Mouse (Mus musculus) adrenal gland, adult 18-20 months (tissue): ENCODE measurements at regions not wholly inside any gene's neighbourhood (a gene's known extent, or its start where the extent isn't known, plus 50 kb on each side); places are given as distances from the start of the nearest gene placed in this dataset.

Source experiments
- DNase-seq, 2 experiments: peaks; one replicate each; pipeline ENCODE4 v3.0.0; 2021 to 2022; ENCODE audit warnings: low spot score in 2 of 2

DNA sequence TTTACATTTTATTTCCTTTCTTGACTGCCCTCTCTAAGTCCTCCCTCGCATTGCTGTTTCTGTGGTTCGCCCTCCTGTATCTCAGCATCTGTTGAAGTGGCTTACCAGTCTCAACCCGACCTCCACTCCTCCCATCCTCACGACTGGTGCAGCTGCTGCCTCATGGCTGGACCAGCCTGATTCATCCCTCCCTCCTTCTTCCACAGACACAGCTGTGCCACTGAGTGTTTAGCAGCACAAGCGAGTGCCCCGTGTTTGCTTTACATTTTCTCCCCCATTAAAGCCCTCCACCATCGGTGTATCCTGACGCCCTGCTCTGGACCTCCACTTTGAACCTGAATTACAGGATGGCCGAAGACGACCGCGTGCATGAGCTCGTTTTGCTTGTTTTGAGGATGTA, 80.0 kb upstream of the Rbms3 start:
- no peak for DNase-seq

DNA sequence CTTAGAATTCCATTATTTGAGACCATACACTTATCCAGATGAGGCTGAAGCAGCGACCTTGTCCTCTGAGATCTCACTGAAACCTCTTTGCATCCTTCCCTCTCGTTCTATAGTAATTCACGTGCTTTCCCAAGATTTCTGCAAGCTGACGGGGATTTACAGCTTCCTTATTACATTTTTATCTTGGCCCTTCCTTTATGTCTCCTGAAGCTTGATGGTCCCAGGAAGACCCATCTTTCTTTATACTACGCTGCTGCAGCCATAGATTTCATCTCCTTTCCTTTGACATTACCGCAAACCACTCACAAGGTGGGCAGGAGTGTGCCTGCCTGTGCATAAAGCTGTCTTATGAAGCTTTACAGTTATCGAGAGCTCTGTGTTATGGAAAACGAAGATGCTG, 63.3 kb upstream of the Rbms3 start:
- DNase-seq: no peak

DNA sequence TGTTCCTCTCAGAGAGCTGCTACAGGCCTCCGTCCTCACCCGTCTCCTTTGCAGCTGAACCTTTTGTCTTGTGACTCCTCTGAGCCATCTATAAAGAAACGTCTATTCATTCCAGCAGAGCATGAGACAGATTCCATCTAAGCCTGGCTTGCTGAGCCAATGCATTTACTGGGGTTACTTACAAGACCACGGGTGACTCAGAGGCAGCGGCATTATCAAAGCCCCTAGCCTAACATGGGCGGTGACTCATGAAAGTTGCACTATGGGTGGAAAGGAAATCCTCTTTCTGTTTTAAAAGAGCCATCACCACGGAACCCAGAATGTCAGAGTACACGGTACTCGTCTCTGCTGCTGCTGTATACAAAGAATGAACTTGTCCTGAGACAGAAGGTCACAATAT, 62.8 kb upstream of the Rbms3 start:
- DNase-seq: no peak

DNA sequence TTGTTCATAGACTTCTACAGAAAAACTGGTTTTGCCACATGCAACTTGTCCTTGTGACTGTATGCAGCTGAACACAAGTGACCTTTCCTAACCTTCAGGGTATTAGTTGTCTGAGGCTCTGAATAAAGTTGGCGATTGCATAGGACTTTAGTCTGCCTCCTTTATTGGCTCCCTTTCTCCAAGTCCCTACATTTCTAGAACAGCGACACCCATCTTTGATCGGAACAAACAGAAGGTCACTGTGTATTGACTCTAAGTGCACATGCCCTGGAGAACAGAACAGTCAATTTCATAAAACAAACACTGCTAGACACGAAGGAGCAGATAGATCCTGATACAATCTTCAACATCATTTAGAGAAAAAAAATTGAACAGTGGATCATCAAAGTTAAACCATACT, 60.2 kb upstream of the Rbms3 start:
- DNase-seq: no peak
